Mouse (Mus musculus) right cerebral cortex, postnatal 36 days (tissue): ENCODE measurements at regions not wholly inside any gene's neighbourhood (a gene's known extent, or its start where the extent isn't known, plus 50 kb on each side); places are given as distances from the start of the nearest gene placed in this dataset.
A peak's percentile ranks its signal among the peaks of the same experiment; 100 is the strongest.
"Not testable (repeated sequence)": the region's sequence is repeated elsewhere in the genome, so short reads cannot be mapped to it uniquely, and the experiment has no call there.

ENCODE experiments used
- DNase-seq, 2 experiments: peaks; one replicate each; pipeline ENCODE4 v3.0.0; 2022; ENCODE audit warnings: low spot score in 2 of 2, mixed read lengths in 1 of 2

GRCm38 (mm10) chr5:133937967-133938918 lies 161.3 kb upstream of the Castor2 start:
- no peak for DNase-seq

- peak in 1 of 2 experiments; percentile 8 for DNase-seq
Observed at GRCm38 (mm10) chr5:133935451-133935850, 164.1 kb upstream of the Castor2 start.

GRCm38 (mm10) chr5:133935006-133935405 lies 164.5 kb upstream of the Castor2 start:
- DNase-seq = peak; percentile 43 to 55

- no peak for DNase-seq
Observed at GRCm38 (mm10) chr5:133930101-133930500, 169.4 kb upstream of the Castor2 start.

GRCm38 (mm10) chr5:133927054-133927453 lies 172.5 kb upstream of the Castor2 start:
- peak; percentile 14 to 49 for DNase-seq

- peak in 1 of 2 experiments; percentile 27 for DNase-seq
Observed at GRCm38 (mm10) chr5:133925184-133925900, 174.2 kb upstream of the Castor2 start.

- no peak for DNase-seq
Observed at GRCm38 (mm10) chr5:133922181-133922580, 177.3 kb upstream of the Castor2 start.

GRCm38 (mm10) chr5:133915734-133916550 lies 183.6 kb upstream of the Castor2 start:
- no peak for DNase-seq

- DNase-seq = no peak
Observed at GRCm38 (mm10) chr5:133907442-133907841, 192.1 kb upstream of the Castor2 start.

- DNase-seq = no peak
Observed at GRCm38 (mm10) chr5:133898025-133898598, 201.4 kb upstream of the Castor2 start.

- no peak for DNase-seq
Observed at GRCm38 (mm10) chr5:133890728-133891127, 208.8 kb upstream of the Castor2 start.

GRCm38 (mm10) chr5:133889841-133890240 lies 209.7 kb upstream of the Castor2 start:
- peak; percentile 50 to 61 for DNase-seq

- DNase-seq = no peak
Observed at GRCm38 (mm10) chr5:133885507-133885906, 214.0 kb upstream of the Castor2 start.

- peak in 1 of 2 experiments; percentile 5 for DNase-seq
Observed at GRCm38 (mm10) chr5:133885016-133885415, 214.5 kb upstream of the Castor2 start.

GRCm38 (mm10) chr5:133884593-133884992 lies 214.9 kb upstream of the Castor2 start:
- DNase-seq = no peak

GRCm38 (mm10) chr5:133844483-133844882 lies 255.0 kb upstream of the Castor2 start:
- no peak for DNase-seq

GRCm38 (mm10) chr5:133842059-133842706 lies 257.3 kb upstream of the Castor2 start:
- DNase-seq = not testable (repeated sequence)

GRCm38 (mm10) chr5:133838286-133838685 lies 261.2 kb upstream of the Castor2 start:
- no peak for DNase-seq

- no peak for DNase-seq
Observed at GRCm38 (mm10) chr5:133833217-133833616, 266.3 kb upstream of the Castor2 start.

GRCm38 (mm10) chr5:133828226-133828625 lies 271.3 kb upstream of the Castor2 start:
- DNase-seq = no peak

- no peak for DNase-seq
Observed at GRCm38 (mm10) chr5:133823871-133824270, 275.6 kb upstream of the Castor2 start.
